Mouse (Mus musculus): Measurements from ENCODE around the gene Col12a1. TPM values are rescaled to one million over a fixed set of nuclear protein-coding genes. Genes with fewer than 3 reads are reported as not detected.

Gene Col12a1
- polyA plus RNA-seq, 1 experiment from 2014 or later: 1.2 TPM

DNA sequence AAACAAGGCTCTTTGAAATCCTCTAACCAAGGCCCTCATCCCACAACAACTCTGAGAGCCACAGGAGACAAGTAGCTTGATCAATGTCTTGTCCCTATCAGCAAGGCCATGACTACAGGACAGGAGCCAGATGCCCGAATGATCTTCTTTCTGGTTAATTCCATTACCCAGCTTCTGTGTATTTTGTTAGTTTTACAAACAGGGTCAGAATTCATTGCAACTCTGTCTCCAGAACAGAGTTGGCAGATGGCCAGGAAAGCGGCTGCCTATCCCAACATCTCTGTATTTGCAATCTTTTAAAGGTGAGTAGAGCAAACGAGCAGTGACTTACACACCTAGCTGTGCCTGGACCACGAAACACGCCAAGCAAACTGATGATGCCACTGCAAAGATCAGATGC is 11.7 kb upstream of the Col12a1 start:
- H3K9me3 ChIP-seq (replicated peaks): no peaks in the 10 kb centered on the region
- H3K4me1 ChIP-seq (replicated peaks): no peaks in the 10 kb centered on the region
- H3K4me2 ChIP-seq: no peak overlapping the region
- H3K27ac ChIP-seq: no peak overlapping the region
- H3K36me3 ChIP-seq: no peaks in the 10 kb centered on the region
- no peaks in the 10 kb centered on the region for H3K27me3 ChIP-seq
- H3K4me3 ChIP-seq (replicated peaks): no peak overlapping the region
- H3K9ac ChIP-seq: no peak overlapping the region
- DNase-seq (no peak), ATAC-seq (ENCODE audit: low read depth) (no peak)
- WGBS (ENCODE audit: insufficient replicate concordance): 66% methylated on average over 5 of the region's 5 CpGs

DNA sequence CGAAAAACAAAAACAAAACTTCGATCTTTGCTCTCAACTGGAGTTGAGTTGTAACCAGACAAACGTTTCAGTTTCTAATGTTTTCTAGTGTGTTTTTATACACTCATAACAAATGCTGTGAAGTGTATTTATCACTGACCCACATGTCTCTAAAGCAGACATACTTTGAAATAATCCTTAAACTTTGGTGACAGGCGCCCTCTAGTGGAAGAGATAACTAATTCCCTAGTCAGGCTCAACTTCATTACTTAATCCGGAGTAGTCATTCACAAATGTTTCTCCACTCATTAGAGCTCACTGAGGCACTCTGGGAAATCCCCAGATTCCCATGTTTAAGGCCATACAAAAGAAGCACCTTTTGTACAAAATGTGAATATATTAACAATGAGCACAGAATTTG is 4.5 kb upstream of the Col12a1 start:
- no peaks in the 10 kb centered on the region for H3K4me1 ChIP-seq (replicated peaks)
- H3K27ac ChIP-seq: no peak overlapping the region
- no peak for DNase-seq
- no peaks in the 10 kb centered on the region for H3K9me3 ChIP-seq (replicated peaks)
- no peak overlapping the region for H3K4me3 ChIP-seq (replicated peaks)
- no peak for ATAC-seq (ENCODE audit: low read depth)
- no peak overlapping the region for H3K9ac ChIP-seq
- peaks cover 41% of the 10 kb centered on the region for H3K27me3 ChIP-seq
- H3K4me2 ChIP-seq: no peak overlapping the region
- no peaks in the 10 kb centered on the region for H3K36me3 ChIP-seq
- 31% methylated on average over 5 of the region's 5 CpGs for WGBS (ENCODE audit: insufficient replicate concordance)

DNA sequence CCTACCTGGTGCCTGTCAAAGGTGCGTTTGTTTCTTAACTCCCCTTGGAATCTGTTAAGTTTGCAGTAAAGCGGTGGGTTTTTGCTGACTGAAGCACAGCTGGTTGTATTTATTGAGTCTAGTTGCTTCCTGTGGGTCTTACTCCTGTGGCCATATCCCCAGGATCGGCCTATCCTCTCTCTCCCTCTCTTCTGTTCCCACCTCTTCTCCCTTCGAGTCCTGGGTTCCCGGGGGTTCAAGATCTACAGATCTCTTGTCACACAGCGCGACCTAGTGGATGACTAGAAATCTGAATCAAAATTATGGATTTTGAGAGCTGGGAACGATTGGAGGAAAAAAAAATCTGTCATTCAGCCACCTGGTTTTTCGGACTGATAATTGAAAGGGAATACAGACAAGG is 2.4 kb upstream of the Col12a1 start:
- WGBS (ENCODE audit: insufficient replicate concordance): 8% methylated on average over 9 of the region's 9 CpGs
- no peak for ATAC-seq (ENCODE audit: low read depth)
- no peak overlapping the region for H3K27ac ChIP-seq
- peaks cover 52% of the 10 kb centered on the region for H3K27me3 ChIP-seq
- no peaks in the 10 kb centered on the region for H3K36me3 ChIP-seq
- H3K4me2 ChIP-seq: no peak overlapping the region
- H3K9me3 ChIP-seq (replicated peaks): no peaks in the 10 kb centered on the region
- no peak for DNase-seq
- no peaks in the 10 kb centered on the region; the same call in 1 of the 2 replicates for H3K4me1 ChIP-seq (replicated peaks)
- no peak overlapping the region for H3K9ac ChIP-seq
- no peak overlapping the region for H3K4me3 ChIP-seq (replicated peaks)

DNA sequence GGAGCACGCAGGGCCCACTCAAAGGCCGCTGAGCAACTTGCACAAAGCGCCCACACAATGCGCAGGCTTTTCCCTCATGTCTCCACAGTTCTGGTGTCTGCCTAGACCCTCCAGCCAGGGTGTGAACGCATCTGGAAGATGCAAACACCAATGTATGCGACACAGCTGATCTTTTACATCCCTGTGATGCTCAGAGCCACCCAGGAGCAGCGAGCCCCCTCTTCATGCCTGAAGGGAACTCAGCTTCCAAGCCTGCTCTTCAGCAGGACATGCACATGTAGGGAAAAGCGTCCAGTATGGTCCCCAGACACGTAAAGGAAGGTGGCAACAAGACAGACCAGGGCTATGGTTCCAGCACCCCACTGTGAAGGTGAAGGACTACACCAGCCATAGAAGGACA is 1.5 kb upstream of the Col12a1 start:
- DNase-seq: no peak
- H3K4me2 ChIP-seq: no peak overlapping the region
- H3K27me3 ChIP-seq: peaks cover 57% of the 10 kb centered on the region
- H3K27ac ChIP-seq: no peak overlapping the region
- no peaks in the 10 kb centered on the region for H3K36me3 ChIP-seq
- no peak for ATAC-seq (ENCODE audit: low read depth)
- no peak overlapping the region for H3K4me3 ChIP-seq (replicated peaks)
- H3K9me3 ChIP-seq (replicated peaks): no peaks in the 10 kb centered on the region
- H3K9ac ChIP-seq: no peak overlapping the region
- no peaks in the 10 kb centered on the region; the same call in 1 of the 2 replicates for H3K4me1 ChIP-seq (replicated peaks)
- WGBS (ENCODE audit: insufficient replicate concordance): 24% methylated on average over 9 of the region's 9 CpGs

DNA sequence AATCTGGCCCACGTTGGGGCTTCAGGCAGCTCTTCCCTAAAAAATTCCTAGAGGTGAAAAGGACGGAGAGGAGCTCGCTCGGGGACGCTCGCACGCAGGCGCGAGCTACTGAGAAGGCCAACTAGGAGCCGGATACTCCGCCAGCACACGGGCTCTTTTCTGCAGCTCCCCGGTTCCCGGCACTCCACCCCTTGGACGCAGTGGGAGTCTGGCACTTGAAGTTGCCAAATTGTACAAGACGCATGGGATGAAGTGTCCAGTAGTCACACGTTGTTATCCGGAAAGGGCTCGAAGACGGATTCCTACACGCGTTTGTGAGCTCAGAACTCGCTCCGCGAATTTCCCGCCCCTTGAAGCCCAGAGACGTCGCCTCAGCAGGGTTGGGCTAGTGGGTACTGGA is 820 bp upstream of the Col12a1 start:
- Histone ChIP-seq H3K4me3 (replicated peaks) (peak overlapping the region; percentile 40), H3K36me3 (no peaks in the 10 kb centered on the region), H3K4me1 (replicated peaks) (no peaks in the 10 kb centered on the region; the same call in 1 of the 2 replicates), H3K27me3 (peaks cover 57% of the 10 kb centered on the region), H3K9ac (no peak overlapping the region), H3K9me3 (replicated peaks) (no peaks in the 10 kb centered on the region), H3K27ac (no peak overlapping the region), H3K4me2 (peak overlapping the region; percentile 57)
- no peak for DNase-seq
- ATAC-seq (ENCODE audit: low read depth): no peak
- WGBS (ENCODE audit: insufficient replicate concordance): 3% methylated on average over 28 of the region's 28 CpGs

DNA sequence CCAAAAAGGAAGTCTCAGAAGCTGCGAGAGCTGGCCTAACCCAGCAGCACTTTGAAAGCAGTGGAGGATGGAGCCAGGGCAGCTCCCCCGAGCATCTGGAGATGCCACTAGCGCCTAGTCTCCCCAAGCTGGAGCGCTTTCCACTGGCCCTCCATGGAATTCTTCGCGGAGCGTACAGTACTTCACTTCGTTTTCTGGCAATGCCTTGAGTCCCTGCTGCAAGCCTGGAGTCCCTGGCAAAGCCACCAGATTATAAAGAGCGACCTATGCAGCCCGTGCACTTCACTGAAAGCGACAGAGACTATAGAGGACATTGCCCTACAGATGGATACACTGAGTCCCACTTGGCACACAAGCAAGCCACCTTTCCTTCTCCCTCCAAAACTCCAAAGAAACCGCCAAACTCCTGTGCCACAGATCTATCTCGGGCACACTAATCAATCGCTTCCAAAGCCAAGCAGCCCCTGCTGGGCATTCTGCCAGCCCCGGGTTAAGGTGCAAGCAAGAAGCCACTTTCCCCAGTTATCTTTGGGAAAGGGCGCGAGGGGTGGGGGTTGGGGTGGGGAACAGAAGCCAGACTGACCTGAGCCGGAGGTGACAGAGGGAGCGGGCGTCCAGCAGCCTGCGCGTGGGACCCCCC is 675 bp downstream of the Col12a1 start:
- Histone ChIP-seq H3K27ac (no peak overlapping the region), H3K4me2 (peak overlapping the region; percentile 57), H3K4me1 (replicated peaks) (no peaks in the 10 kb centered on the region; the same call in 1 of the 2 replicates), H3K9me3 (replicated peaks) (no peaks in the 10 kb centered on the region), H3K9ac (no peak overlapping the region), H3K4me3 (replicated peaks) (peak overlapping the region; percentile 40), H3K36me3 (no peaks in the 10 kb centered on the region), H3K27me3 (peaks cover 57% of the 10 kb centered on the region)
- ATAC-seq (ENCODE audit: low read depth) (no peak), DNase-seq (no peak)
- 2% methylated on average over 22 of the region's 22 CpGs for WGBS (ENCODE audit: insufficient replicate concordance)

DNA sequence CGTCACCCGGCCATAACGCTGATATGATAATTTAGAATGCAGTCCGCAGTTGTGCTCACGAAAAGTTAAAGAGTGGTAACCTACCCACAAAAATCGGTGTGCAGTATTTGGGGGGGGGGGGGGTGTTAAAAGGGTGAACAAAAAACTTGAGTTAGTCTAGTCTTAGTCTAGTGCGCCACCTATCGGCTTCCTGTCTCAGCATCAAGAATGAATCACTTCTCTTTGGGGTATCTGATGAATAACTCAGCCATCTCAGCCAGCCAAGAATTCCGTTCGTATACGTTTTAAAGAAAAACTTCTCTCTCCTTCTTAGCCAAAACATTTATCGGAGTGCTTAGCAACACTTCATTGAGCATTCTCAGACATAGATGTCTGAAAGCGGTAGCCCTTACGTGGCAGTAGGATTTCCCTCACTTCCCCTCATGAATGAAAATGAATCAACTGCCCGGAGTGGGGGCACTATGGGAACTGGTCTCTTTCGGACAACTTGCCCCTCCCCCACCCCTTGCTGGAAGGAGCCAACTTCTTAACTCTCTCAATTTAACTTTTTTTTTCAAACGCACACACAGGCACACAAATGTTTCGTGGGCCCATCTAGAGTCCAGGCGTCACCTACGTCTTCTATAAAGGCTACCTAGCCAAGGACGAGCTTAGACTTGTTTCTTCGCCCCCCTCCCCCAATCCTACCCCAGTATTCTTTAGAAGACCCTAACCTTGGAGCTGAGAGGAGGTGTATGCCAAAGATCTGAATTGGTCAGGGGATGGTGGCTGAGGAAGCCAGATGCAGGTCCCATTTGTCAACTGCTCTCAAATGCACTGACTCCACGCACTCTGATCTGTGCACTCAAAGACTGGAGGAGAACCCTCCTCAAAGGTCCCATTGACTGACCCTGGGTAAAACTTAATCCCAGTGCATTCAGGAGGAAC is 1.5 kb downstream of the Col12a1 start:
- ATAC-seq (ENCODE audit: low read depth): no peak

DNA sequence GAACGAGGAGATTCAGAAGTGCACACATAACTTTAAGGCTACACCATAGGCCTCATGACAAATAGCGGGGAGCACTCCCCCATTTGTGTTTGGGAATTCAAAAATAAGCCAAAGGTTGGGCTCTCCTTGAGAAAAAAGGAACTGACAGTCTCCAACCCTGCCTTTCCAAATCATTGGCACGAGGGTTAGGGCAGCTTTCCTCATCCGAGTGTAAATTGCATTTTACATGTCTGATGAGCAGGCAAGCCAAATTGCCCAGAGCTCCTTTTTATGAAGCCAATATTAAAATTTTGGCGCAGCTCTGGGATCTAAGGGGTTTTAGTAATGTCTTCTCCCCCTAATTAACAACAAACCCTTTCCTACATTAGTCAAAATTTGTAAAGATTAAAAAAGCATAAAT is 2.1 kb downstream of the Col12a1 start:
- H3K4me3 ChIP-seq (replicated peaks): no peak overlapping the region
- no peaks in the 10 kb centered on the region; the same call in 1 of the 2 replicates for H3K4me1 ChIP-seq (replicated peaks)
- no peak overlapping the region for H3K4me2 ChIP-seq

More for the DNA sequence above, 1.5 kb downstream of the Col12a1 start:
- no peak for DNase-seq
- Histone ChIP-seq H3K9ac (no peak overlapping the region), H3K27ac (no peak overlapping the region), H3K9me3 (replicated peaks) (no peaks in the 10 kb centered on the region), H3K4me1 (replicated peaks) (no peaks in the 10 kb centered on the region; the same call in 1 of the 2 replicates), H3K4me2 (0 out of 2 replicates have a peak overlapping the region, but pooled peaks have one; percentile 57), H3K27me3 (peaks cover 57% of the 10 kb centered on the region), H3K4me3 (replicated peaks) (peak overlapping the region; percentile 40; the same call in 1 of the 2 replicates), H3K36me3 (no peaks in the 10 kb centered on the region)
- 13% methylated on average over 23 of the region's 23 CpGs for WGBS (ENCODE audit: insufficient replicate concordance)

DNA sequence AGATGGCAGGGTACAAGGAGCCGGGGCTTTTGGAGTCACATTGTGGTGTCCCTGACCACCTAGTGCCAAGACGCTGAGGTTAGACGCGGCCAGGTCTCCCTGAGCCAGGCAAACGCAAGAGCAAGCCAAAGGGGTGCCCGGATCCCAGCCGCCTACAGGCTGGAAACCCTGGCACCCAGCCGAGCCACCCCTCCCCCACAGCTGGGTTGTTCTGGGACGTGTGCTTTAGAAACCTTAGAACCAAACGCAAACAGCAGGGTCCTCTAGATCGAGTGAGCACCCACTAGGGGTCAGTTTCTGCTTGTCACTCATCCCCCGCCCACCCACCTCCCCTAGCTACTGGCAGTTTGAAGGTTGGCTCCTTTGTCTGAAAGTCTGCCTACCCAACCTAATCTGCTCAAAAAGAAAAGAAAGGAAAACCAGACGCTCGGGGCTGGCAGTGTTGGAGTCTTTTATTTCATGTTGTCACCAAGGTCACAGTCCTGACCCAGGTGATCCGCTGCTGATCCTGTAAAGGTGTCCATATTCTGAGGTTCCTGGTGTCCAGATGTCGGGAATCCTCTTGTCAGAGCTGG is 4.1 kb downstream of the Col12a1 start:
- Histone ChIP-seq H3K4me2 (peak overlapping the region; percentile 26), H3K27ac (no peak overlapping the region), H3K4me3 (replicated peaks) (0 out of 2 replicates have a peak overlapping the region, but pooled peaks have one; percentile 15), H3K4me1 (replicated peaks) (no peaks in the 10 kb centered on the region; the same call in 1 of the 2 replicates), H3K9ac (no peak overlapping the region), H3K27me3 (peaks cover 31% of the 10 kb centered on the region), H3K9me3 (replicated peaks) (no peaks in the 10 kb centered on the region), H3K36me3 (no peaks in the 10 kb centered on the region)
- no peak for ATAC-seq (ENCODE audit: low read depth)
- WGBS (ENCODE audit: insufficient replicate concordance): 8% methylated on average over 16 of the region's 16 CpGs
- no peak for DNase-seq

More for the DNA sequence above, 2.1 kb downstream of the Col12a1 start:
- DNase-seq (no peak), ATAC-seq (ENCODE audit: low read depth) (no peak)
- Histone ChIP-seq H3K36me3 (no peaks in the 10 kb centered on the region), H3K27ac (no peak overlapping the region), H3K9me3 (replicated peaks) (no peaks in the 10 kb centered on the region), H3K9ac (no peak overlapping the region), H3K27me3 (peaks cover 50% of the 10 kb centered on the region)
- WGBS (ENCODE audit: insufficient replicate concordance): 43% methylated on average over 5 of the region's 5 CpGs

DNA sequence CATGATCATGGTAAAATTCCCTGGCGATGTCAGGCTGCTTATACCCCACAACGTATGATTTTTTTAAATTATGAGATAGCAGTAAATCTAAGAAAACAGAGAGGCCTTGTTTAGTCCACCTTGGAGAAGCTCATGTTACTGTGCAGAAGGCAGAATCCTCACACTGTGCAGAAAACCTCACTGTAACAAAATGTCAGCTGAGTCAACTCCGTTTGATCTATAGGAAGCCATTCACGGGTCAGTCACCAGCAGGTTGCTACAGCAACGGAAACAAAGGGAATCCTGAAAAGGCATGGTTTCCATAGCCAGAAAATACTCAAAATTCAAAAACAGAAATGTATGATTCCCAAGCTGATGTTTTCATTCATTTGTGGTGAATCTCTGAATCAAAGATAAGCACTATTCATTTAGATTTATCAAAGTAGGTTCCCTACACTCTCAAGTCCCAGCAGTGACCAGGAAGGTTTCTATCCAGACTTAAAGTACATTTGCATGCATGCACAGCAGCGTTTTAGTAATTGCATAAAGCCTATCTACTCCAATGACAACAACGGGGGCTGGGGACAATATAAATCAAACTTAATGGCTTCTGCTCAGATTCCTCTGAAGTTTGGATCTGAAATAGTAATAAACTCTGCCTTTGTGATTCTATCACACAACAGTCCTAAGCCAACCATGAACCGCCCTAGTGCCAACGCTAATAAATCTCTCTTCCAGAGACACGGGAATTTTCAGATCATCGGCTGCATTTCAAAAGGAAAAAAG is 28.7 kb downstream of the Col12a1 start:
- Histone ChIP-seq H3K36me3 (no peaks in the 10 kb centered on the region), H3K4me3 (replicated peaks) (no peak overlapping the region), H3K9me3 (replicated peaks) (no peaks in the 10 kb centered on the region), H3K27me3 (no peaks in the 10 kb centered on the region), H3K4me1 (replicated peaks) (no peaks in the 10 kb centered on the region), H3K27ac (no peak overlapping the region), H3K4me2 (no peak overlapping the region), H3K9ac (no peak overlapping the region)
- WGBS (ENCODE audit: insufficient replicate concordance): 65% methylated on average over 11 of the region's 11 CpGs
- ATAC-seq (ENCODE audit: low read depth) (no peak), DNase-seq (no peak)

DNA sequence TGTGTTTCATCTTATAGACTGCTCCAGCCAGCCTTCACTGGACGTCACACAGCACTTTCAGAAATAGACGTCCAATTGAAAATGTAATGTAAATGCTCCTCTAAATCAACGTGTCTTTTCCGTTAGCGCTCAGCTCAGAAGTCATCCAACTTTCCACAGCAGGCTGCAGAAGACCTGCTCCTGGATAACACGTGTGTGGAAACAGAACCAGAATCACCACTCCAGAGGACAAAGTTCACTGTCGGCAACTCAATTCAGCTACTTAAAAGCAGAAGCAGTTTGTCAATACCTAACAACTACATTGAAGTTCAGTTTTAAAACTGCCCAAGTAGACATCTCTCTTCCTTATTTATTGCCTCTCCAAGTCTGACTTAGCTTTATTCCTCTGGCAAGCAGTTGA is 29.3 kb downstream of the Col12a1 start:
- Histone ChIP-seq H3K27me3 (no peaks in the 10 kb centered on the region), H3K4me3 (replicated peaks) (no peak overlapping the region), H3K4me1 (replicated peaks) (no peaks in the 10 kb centered on the region), H3K9me3 (replicated peaks) (no peaks in the 10 kb centered on the region), H3K4me2 (no peak overlapping the region), H3K36me3 (no peaks in the 10 kb centered on the region), H3K9ac (no peak overlapping the region), H3K27ac (no peak overlapping the region)
- ATAC-seq (ENCODE audit: low read depth): no peak
- WGBS (ENCODE audit: insufficient replicate concordance): 69% methylated on average over 7 of the region's 7 CpGs
- DNase-seq: no peak

Data from liver, embryonic 13.5 days (tissue).